Mouse (Mus musculus) layer of hippocampus, adult 6 months (tissue): ENCODE data around the gene Ankfn1. TPM values are rescaled to one million over a fixed set of nuclear protein-coding genes. Genes with fewer than 3 reads are reported as not detected.

Source experiments
- long read RNA-seq, 2 experiments: library from polyadenylated mRNA; unstranded; transcript quantifications; one replicate each; pipeline ENCODE4 v2.0.0; 2019 to 2020
- polyA plus RNA-seq: library from polyadenylated mRNA; unstranded; fragments of <200 nt; fragmentation: Nextera tagmentation; gene quantifications from 2 replicates; pipeline ENCODE4 v1.2.3, GENCODE M21; 2021

Ankfn1 gene
- 2.3 and 2.8 TPM in 2 replicates for polyA plus RNA-seq
- long read RNA-seq, experiment 1, partial matches to known transcripts = 0 of 1 reads
- long read RNA-seq, experiment 1, other reads (novel, unspliced or antisense) = 1 of 1 reads
- long read RNA-seq, experiment 2 = 0 reads

GRCm38 (mm10) chr11:89777431-89777830 is at the start of gene Ankfn1:
Gene Ankfn1, minus strand, starts transcription at chr11:89777653.

Other genes with a start within 250 kb of the Ankfn1 start
- gene Pctp, start 225.2 kb upstream of the Ankfn1 start, polyA plus RNA-seq = 1.5 and 2.0 TPM in 2 replicates